In the genomic region with DNA sequence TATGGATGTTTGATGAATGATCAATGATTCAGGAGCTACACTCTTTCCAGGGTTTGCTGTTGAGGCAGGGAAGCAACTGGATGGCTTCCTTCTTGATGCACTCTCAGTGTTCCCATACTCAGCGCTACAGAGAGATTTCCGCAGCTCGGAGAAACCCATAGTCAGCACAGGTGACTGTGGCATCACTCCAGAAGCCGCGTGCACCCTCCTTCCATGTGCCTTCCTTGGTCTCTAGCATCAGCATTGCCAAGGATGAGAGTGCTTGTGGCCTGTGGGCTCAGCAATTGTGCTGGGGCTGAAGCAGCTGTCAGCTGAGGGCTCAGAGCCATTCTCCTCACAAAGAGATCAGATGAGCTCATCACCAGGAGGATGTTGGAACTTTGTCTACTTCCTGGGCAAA, we compare ENCODE assay signal across 24 mouse cellular contexts.
"Had no signal": no experiment of that assay in that cellular context is flagged by ENCODE, and none has a peak within 500 bp of the region (broad histone marks: within the 10 kb centered on the region; RNA-seq: fewer than 3 reads in every experiment).

No protein-coding gene starts in this region.

- H3K27me3 ChIP-seq: heart, embryonic 12.5 days; hindbrain, embryonic 12.5 days; intestine, embryonic 15.5 days; limb, embryonic 12.5 days; liver, embryonic 13.5 days; liver, embryonic 15.5 days had no signal

- H3K4me1 ChIP-seq: heart, embryonic 10.5 days; heart, embryonic 12.5 days; hindbrain, embryonic 10.5 days; hindbrain, embryonic 12.5 days; intestine, embryonic 15.5 days; limb, embryonic 10.5 days; limb, embryonic 12.5 days; liver, embryonic 13.5 days; liver, embryonic 15.5 days had no signal

- DNase-seq: gastrocnemius, adult 2 months; gastrocnemius, postnatal 10 days; gastrocnemius, postnatal 25 days; heart, adult 18-20 months; heart, postnatal 10 days; heart, postnatal 4 days; kidney, adult 18-20 months; kidney, adult 8-10 months; kidney, postnatal 10 days; kidney, postnatal 25 days; kidney, postnatal 4 days; liver; liver, embryonic 13.5 days had no signal

- H3K27ac ChIP-seq: gastrocnemius, adult 2 months; heart, embryonic 10.5 days; hindbrain, embryonic 10.5 days; hindbrain, embryonic 12.5 days; hindbrain, embryonic 14.5 days; intestine, embryonic 15.5 days; layer of hippocampus, adult 2 months; left cerebral cortex, adult 2 months; limb, embryonic 10.5 days; limb, embryonic 12.5 days; liver, embryonic 13.5 days; liver, embryonic 15.5 days had no signal

- H3K4me3 ChIP-seq: gastrocnemius, adult 2 months; heart, embryonic 10.5 days; heart, embryonic 12.5 days; hindbrain, embryonic 10.5 days; hindbrain, embryonic 12.5 days; intestine, embryonic 15.5 days; layer of hippocampus, adult 2 months; left cerebral cortex, adult 2 months; limb, embryonic 10.5 days; limb, embryonic 12.5 days; liver, embryonic 13.5 days; liver, embryonic 15.5 days had no signal
